Mouse (Mus musculus) lung, embryonic 15.5 days (tissue): ENCODE results near the gene Ints11. TPM values are rescaled to one million over a fixed set of nuclear protein-coding genes. Genes with fewer than 3 reads are reported as not detected.

Experiments
- ATAC-seq: fragments of 200-750 bp; cut with Nextera tagmentation; 2 replicates; pipeline ENCODE4 v1.8.0; 2017; ENCODE audit warnings: moderate number of reproducible peaks, borderline replicate concordance; ENCODE audit not compliant: low FRiP score, low TSS enrichment; ENCODE audit errors: extremely low read depth
- H3K27ac ChIP-seq: fragments of 300-500 bp; sonication (generic); 2 replicates; pipeline ENCODE4 v1.5.1; 2015; ENCODE audit warnings: moderate library complexity, mild to moderate bottlenecking, inconsistent platforms
- H3K27me3 ChIP-seq: fragments of 300-500 bp; sonication (generic); 2 replicates; pipeline ENCODE4 v1.6.1; 2015; ENCODE audit warnings: inconsistent platforms
- H3K36me3 ChIP-seq: fragments of 300-500 bp; sonication (generic); 2 replicates; pipeline ENCODE4 v1.6.1; 2015; ENCODE audit warnings: inconsistent platforms
- H3K4me1 ChIP-seq: fragments of 300-500 bp; sonication (generic); 2 replicates; pipeline ENCODE4 v1.6.1; 2015; ENCODE audit warnings: inconsistent platforms
- H3K4me2 ChIP-seq: fragments of 300-500 bp; sonication (generic); 2 replicates; pipeline ENCODE4 v1.6.1; 2015; ENCODE audit warnings: inconsistent platforms, mild to moderate bottlenecking, moderate library complexity
- H3K4me3 ChIP-seq: fragments of 300-500 bp; sonication (generic); 2 replicates; pipeline ENCODE4 v1.5.1; 2015; ENCODE audit warnings: mild to moderate bottlenecking, inconsistent platforms
- H3K9ac ChIP-seq: fragments of 300-500 bp; sonication (generic); 2 replicates; pipeline ENCODE4 v1.6.1; 2015; ENCODE audit warnings: inconsistent platforms
- H3K9me3 ChIP-seq: fragments of 300-500 bp; sonication (generic); 2 replicates; pipeline ENCODE4 v1.6.1; 2016; ENCODE audit warnings: inconsistent platforms
- WGBS: fragments of 180-500 bp; shearing (Covaris S2); methylation state at CpG from one replicate; pipeline ENCODE4 v1.1.7; 2015; 5-methylcytosine and 5-hydroxymethylcytosine counted together
- microRNA-seq: library from miRNA; unstranded; fragments of <30 nt; microRNA quantifications from one replicate; pipeline ENCODE4, GENCODE M21; 2016
- polyA plus RNA-seq: library from polyadenylated mRNA; unstranded; fragments of >200 nt; fragmentation: Nextera tagmentation; extraction: Ambion mirVana; gene quantifications from 2 replicates; pipeline ENCODE4 v1.2.1, GENCODE M21; 2015

The Ints11 gene
- polyA plus RNA-seq, 1 experiment from 2014 or later, result 77.7 TPM

DNA sequence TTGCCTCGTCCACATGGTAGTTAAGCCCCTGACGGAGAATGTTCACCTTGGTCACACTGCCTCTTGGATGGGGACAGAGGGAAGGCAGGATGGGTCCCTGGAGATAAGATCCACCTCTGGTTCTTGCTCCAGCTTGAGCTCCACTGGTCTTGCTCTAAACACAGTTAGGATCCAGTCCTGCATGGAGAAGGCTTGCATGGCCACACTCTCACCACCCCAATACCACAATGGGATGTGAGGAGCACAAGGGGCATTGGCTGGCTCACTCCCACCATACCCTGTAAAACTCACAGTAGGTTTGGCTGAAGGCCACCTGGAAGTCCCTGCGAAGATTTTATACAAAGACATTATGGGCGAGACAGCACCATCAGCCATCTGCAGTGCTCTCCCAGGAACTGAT is 39.4 kb downstream of the Ints11 start:
- Histone ChIP-seq H3K9me3 (no peaks in the 10 kb centered on the region), H3K36me3 (peaks cover 16% of the 10 kb centered on the region), H3K27me3 (no peaks in the 10 kb centered on the region), H3K9ac (no peak overlapping the region), H3K4me2 (no peak overlapping the region), H3K27ac (no peak overlapping the region), H3K4me1 (no peaks in the 10 kb centered on the region), H3K4me3 (no peak overlapping the region)
- ATAC-seq, result no peak
- WGBS, result 89% methylated on average over 4 of the region's 4 CpGs

DNA sequence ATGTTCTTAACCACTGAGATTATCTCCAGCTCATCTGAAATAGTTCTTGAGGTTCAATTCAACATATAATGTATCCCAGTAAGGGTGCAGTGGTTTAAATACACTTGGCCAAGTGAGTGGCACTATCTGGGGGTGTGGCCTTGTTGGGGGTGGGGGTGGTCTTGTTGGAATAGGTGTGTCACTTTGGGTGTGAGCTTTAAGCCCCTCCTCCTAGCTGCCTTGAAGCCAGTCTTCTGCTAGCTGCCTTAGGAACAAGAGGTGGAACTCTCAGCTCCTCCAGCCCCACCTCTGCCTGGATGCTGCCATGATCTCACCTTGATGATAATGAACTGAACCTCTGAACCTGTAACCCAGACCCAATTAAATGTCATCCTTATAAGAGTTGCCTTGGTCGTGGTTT is 62.7 kb downstream of the Ints11 start:
- no peak for ATAC-seq
- Histone ChIP-seq H3K4me2 (no peak overlapping the region), H3K27ac (no peak overlapping the region), H3K27me3 (no peaks in the 10 kb centered on the region), H3K9me3 (no peaks in the 10 kb centered on the region), H3K36me3 (no peaks in the 10 kb centered on the region), H3K4me3 (no peak overlapping the region), H3K9ac (no peak overlapping the region), H3K4me1 (no peaks in the 10 kb centered on the region)
- WGBS, result 63% methylated on average over 1 of the region's 1 CpGs

Small RNA genes within 50 kb of the gene (microRNA-seq; reads per million reads assigned to microRNA genes)
- gene Gm22991, result not detected

Other genes starting within 250 kb of the Ints11 start
- gene Cdk11b, start 244.7 kb upstream of the Ints11 start, polyA plus RNA-seq, result 50.2 and 53.6 TPM in 2 replicates
- not detected in 2 replicates for gene Gm10563, start 224.1 kb upstream of the Ints11 start, polyA plus RNA-seq
- 41.7 and 47.8 TPM in 2 replicates for gene Mmp23, start 216.2 kb upstream of the Ints11 start, polyA plus RNA-seq
- 27.6 and 29.1 TPM in 2 replicates for gene Mib2, start 200.3 kb upstream of the Ints11 start, polyA plus RNA-seq
- 4.3 and 4.9 TPM in 2 replicates for gene Fndc10, start 175.2 kb upstream of the Ints11 start, polyA plus RNA-seq
- 147 and 150 TPM in 2 replicates for gene Ssu72, start 164.7 kb upstream of the Ints11 start, polyA plus RNA-seq
- gene Tmem240, start 134.7 kb upstream of the Ints11 start, polyA plus RNA-seq, result 0.44 and 0.59 TPM in 2 replicates
- 84.7 and 90.0 TPM in 2 replicates for gene Atad3a, start 108.5 kb upstream of the Ints11 start, polyA plus RNA-seq
- 10.5 and 11.0 TPM in 2 replicates for gene Vwa1, start 94.8 kb upstream of the Ints11 start, polyA plus RNA-seq
- gene Tmem88b, start 83.7 kb upstream of the Ints11 start, polyA plus RNA-seq, result 0.16 and 0.26 TPM in 2 replicates
- gene Ankrd65, start 79.1 kb upstream of the Ints11 start, polyA plus RNA-seq, result 0.20 TPM in 1 of 2 replicates, not detected in the other
- 193 and 228 TPM in 2 replicates for gene Mrpl20, start 66.7 kb upstream of the Ints11 start, polyA plus RNA-seq
- gene Ccnl2, start 57.1 kb upstream of the Ints11 start, polyA plus RNA-seq, result 152 and 169 TPM in 2 replicates
- gene Aurkaip1, start 38.3 kb upstream of the Ints11 start, polyA plus RNA-seq, result 143 and 146 TPM in 2 replicates
- gene Mxra8, start 29.9 kb upstream of the Ints11 start, polyA plus RNA-seq, result 194 and 223 TPM in 2 replicates
- 14.0 and 14.7 TPM in 2 replicates for gene Dvl1, start 22.1 kb upstream of the Ints11 start, polyA plus RNA-seq
- gene Tas1r3, start 6.2 kb upstream of the Ints11 start, polyA plus RNA-seq, result 0.34 and 0.36 TPM in 2 replicates
- gene Cptp, start 106 bp upstream of the Ints11 start, polyA plus RNA-seq, result 14.5 and 15.2 TPM in 2 replicates
- 42.9 and 44.9 TPM in 2 replicates for gene Pusl1, start 22.2 kb downstream of the Ints11 start, polyA plus RNA-seq
- 15.1 and 17.7 TPM in 2 replicates for gene Acap3, start 22.3 kb downstream of the Ints11 start, polyA plus RNA-seq
- gene Ube2j2, start 74.3 kb downstream of the Ints11 start, polyA plus RNA-seq, result 106 and 107 TPM in 2 replicates
- gene C1qtnf12, start 92.8 kb downstream of the Ints11 start, polyA plus RNA-seq, result 39.3 and 45.0 TPM in 2 replicates
- 16.4 and 17.0 TPM in 2 replicates for gene B3galt6, start 123.1 kb downstream of the Ints11 start, polyA plus RNA-seq
- gene Sdf4, start 123.3 kb downstream of the Ints11 start, polyA plus RNA-seq, result 156 and 162 TPM in 2 replicates
- gene Tnfrsf4, start 144.3 kb downstream of the Ints11 start, polyA plus RNA-seq, result 0.39 and 0.42 TPM in 2 replicates
- gene Tnfrsf18, start 156.6 kb downstream of the Ints11 start, polyA plus RNA-seq, result 1.6 and 2.7 TPM in 2 replicates
- 2.9 TPM in 2 replicates for gene Ttll10, start 189.9 kb downstream of the Ints11 start, polyA plus RNA-seq
- gene 9430015G10Rik, start 240.4 kb downstream of the Ints11 start, polyA plus RNA-seq, result 40.2 and 43.4 TPM in 2 replicates